Mouse (Mus musculus) kidney, adult 18-20 months (tissue): ENCODE results near the gene Med16.

ENCODE experiments used
- DNase-seq: peaks from one replicate; pipeline ENCODE4 v3.0.0; 2021

Med16 gene

GRCm38 (mm10) chr10:79932736-79933135, 24.0 kb upstream of the Med16 start:
- peak; percentile 50 for DNase-seq

GRCm38 (mm10) chr10:79931797-79932196, 23.1 kb upstream of the Med16 start:
- no peak for DNase-seq

GRCm38 (mm10) chr10:79930826-79931186, 22.1 kb upstream of the Med16 start:
- DNase-seq: no peak

DNA sequence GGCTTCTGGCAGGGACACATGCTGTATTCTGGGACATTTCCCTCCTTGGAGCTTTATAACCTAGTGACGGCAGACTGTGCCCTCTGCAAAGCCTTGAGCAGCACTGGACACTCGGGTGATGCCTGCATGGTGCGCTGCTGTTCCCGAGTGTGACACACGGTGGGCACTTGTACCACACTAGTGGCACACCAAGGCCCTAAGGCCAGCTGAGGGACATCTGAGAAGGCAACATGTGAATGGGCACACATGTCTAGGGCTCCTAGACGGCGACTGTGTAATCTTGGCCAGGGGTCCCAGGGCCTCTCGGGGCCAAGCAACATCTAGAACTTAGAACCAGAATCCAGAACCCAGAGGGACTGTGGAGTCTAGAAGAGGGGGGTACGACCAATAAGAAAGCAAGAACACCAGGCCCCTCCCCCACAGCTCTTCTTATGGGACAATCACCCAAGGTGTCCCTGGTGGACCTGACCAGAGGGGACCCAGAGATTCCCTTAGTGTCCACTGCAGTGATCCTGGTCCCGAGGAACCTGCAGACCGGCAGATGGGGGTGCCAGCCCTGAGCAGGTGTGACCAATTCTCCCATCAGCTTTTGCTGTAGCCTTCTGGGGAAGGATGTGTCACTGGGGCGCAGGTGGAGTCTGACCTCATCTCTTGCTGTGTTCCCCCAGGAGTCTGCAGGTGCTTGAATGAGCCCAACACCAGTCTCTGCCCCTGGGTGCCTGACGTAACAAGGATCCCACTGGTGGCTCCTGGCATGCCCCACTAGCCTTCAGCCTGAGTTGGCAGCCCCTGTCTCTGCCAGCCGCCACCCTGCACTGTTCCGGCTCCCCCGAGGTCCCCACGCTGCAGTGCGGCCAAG, 21.5 kb upstream of the Med16 start:
- no peak for DNase-seq

DNA sequence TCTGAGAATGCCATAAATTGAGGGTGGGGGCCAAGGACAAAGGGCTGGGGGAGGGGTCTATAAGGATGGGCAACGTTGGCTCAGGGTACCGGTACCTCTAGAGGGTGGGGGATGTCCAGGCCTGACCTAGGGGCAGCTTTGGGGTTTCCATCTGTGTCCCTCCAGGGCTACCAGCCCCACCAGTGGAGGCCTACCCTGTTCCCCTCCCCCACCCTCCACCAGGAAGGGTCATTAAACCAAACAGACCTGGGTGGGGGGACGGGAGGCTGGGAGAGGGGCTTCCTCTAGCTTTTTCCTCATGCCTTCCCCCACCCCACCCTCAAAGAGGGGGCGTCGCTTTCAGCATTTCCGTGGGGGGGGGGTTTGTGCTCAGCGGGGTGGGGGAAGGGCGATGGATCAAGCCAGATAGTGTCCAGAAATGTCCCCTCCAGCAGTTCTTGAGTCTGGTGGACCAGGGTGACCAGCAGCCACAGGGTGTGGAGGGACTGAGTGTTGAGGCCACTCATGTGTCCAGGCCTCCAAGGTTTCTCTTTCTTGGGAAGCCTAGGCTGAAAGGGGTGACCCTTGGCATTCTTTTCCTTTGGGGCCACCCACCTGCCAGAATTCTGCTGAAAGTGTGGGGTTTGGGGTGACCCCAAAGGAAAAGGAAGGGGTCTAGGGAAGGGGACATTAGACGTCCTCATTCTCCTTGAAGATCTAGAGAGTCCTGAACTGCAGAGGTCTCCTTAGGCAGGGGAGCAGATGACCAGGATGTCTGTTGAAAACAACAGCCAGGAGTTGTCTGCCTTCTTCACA, 20.4 kb upstream of the Med16 start:
- DNase-seq: no peak

DNA sequence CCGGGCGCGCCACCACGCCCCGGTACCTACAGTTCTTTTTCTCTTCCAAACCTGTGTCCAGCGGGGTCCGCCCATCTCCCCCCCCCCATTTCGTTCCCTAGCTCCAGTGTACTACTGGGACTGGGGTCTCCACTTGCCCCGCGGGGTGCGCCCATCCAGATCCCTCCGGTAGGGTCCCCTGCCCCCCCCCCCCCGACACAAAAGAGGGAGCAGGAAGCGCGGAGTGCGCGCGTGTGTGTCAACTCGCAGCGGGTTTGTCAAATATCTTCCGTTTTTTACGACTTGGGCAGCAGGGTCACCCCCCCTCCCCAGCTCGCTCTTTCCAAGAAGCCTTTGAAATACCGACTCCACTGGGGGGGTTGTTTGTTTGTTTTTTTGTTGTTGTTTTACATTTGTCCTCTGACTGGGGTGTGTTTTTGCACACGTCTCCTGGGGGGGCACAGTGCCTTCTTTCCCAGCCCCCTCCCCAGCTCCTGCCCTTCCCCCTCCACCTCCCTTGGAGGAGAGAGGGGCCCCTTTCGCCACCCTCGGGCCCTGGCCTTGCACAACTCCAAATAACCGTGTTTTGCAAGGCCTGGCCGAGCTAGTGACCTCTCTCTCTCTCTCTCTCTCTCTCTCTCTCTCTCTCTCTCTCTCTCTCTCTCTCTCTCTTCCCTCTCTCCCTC, 19.4 kb upstream of the Med16 start:
- DNase-seq: no peak

DNA sequence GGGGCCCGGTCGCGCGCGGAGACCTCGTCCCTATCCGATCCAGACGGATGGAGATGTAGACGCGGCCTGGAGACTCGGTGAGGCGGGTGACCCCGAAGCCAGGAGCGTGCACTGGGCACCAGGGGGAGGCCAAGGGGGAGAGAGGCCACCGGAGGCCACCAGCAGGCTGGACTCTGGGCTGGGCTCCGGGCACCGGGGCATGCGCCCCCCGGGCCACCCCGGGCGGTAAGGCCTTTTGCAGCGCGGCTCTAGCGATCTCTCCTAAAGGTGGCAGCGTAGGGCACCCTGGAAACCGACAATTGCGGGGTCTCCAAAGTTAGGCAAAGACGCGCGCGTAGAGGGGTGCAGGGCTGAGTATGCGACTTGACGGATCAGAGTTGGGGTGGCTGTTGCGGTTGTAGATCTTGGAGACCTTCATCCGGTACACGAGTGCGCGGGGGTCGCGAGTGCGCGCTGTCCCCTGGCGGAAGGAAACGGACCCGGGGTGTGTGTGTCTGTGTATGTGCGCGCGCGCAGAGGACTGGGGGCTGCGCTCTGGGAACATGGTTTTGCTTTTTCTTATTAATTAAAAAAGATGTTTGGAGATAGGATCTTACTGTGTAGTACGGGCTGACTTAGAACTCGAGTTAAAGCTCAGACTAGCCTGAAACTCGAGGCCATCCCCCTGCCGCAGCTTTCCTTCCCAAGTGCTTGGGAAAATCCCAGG, 18.8 kb upstream of the Med16 start:
- DNase-seq: peak; percentile 72

- DNase-seq: peak; percentile 90
Measured at GRCm38 (mm10) chr10:79926491-79927323, 18.0 kb upstream of the Med16 start, which contains the start of gene Arid3a. Gene Arid3a, plus strand, starts transcription at chr10:79927043.

GRCm38 (mm10) chr10:79925785-79926490, 17.2 kb upstream of the Med16 start:
- DNase-seq: no peak

- peak; percentile 97 for DNase-seq
Measured at GRCm38 (mm10) chr10:79924998-79925784, 16.5 kb upstream of the Med16 start.

DNA sequence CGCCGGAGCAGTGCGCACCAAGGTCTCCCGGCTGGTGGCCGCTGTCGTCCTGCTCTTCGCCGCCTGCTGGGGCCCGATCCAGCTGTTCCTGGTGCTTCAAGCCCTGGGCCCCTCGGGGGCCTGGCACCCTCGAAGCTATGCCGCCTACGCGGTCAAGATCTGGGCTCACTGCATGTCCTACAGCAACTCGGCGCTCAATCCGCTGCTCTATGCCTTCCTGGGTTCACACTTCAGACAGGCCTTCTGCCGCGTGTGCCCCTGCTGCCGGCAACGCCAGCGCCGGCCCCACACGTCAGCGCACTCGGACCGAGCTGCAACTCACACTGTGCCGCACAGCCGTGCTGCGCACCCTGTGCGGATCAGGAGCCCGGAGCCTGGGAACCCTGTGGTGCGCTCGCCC, 12.8 kb upstream of the Med16 start:
- DNase-seq: no peak

- no peak for DNase-seq
Measured at GRCm38 (mm10) chr10:79920958-79921535, 12.3 kb upstream of the Med16 start, which contains the start of gene R3hdm4. Gene R3hdm4, minus strand, starts transcription at chr10:79921208.

DNA sequence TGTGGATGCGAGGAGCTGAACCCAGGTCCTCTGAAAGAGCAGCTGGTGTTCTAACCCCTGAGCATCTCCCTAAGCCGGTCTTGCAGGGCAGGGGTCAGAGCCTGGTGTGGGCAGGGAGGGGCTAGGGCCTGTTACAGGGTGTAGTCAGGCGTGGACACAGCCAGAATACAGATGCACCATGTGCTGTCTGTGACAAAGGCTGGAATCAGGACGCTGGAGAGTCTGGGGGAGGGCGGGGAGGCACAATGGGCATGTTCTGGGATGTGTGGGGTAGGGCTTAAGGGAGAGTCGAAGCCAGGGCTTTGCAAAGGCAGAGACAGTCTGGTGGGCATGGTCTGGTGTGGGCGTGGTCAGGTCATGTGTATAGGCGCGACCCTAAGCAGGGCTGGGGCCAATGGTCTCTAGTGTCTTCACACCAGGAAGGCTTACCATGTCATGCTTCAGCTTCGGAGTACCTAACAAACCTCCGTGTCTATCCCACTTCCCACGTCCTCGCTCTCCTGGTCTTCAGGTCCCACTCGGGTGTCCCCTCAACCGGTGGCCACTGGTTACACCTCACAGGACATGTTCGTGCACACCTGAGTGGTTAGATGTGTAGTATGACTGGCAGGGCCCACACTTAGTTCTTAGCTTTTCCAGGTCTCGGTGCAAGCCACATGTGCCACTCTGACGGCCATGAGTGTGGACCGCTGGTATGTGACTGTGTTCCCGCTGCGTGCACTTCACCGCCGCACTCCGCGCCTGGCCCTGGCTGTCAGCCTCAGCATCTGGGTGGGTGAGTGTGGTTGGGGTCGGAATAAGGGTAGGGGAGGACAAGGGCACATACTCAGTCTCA, 11.6 kb upstream of the Med16 start:
- DNase-seq: no peak

- no peak for DNase-seq
Measured at GRCm38 (mm10) chr10:79919251-79919849, 10.6 kb upstream of the Med16 start.

GRCm38 (mm10) chr10:79918231-79919078, 9.7 kb upstream of the Med16 start:
- DNase-seq: no peak

GRCm38 (mm10) chr10:79917532-79918100, 8.9 kb upstream of the Med16 start:
- no peak for DNase-seq
